15 mouse cellular contexts compared by ENCODE assay signal in genomic region chr6:119554439-119554838, GRCm38 (mm10). TPM values are rescaled to one million over a fixed set of nuclear protein-coding genes. Genes with fewer than 3 reads are reported as not detected.
DNase-seq lines count a peak whose midpoint lies in the region; ATAC-seq and TF ChIP-seq lines count a peak whose summit lies in the region.
"Had no signal": no experiment of that assay in that cellular context is flagged by ENCODE, and none has a peak within 500 bp of the region (broad histone marks: within the 10 kb centered on the region; RNA-seq: fewer than 3 reads in every experiment).

No protein-coding gene starts in this region.

- no peaks in the 10 kb centered on the region for H3K4me1 ChIP-seq in heart, adult 2 months (ENCODE audit: control insufficient read depth, insufficient read depth, low read length)
- no peaks in the 10 kb centered on the region for H3K4me1 ChIP-seq in midbrain, postnatal 0 days (ENCODE audit: insufficient read depth, low read length)
- H3K4me1 ChIP-seq in midbrain, embryonic 16.5 days (ENCODE audit: control insufficient read depth, insufficient read depth, low read length), result no peaks in the 10 kb centered on the region
- no peaks in the 10 kb centered on the region for H3K4me1 ChIP-seq in MEL (ENCODE audit: control insufficient read depth in 1 of 2, insufficient read depth in 2 of 2, low read length in 2 of 2)
- no peaks in the 10 kb centered on the region for H3K4me1 ChIP-seq in olfactory bulb, adult 2 months (ENCODE audit: control insufficient read depth, insufficient read depth, low read length)

- intact Hi-C loops in heart, adult 2 months (cut with DNase I), result no loop called here

- no peak overlapping the region for H3K4me2 ChIP-seq in midbrain, postnatal 0 days (ENCODE audit: low read depth, low read length, poor library complexity, severe bottlenecking)
- no peak overlapping the region for H3K4me2 ChIP-seq in midbrain, embryonic 16.5 days (ENCODE audit: low read length)
- H3K4me2 ChIP-seq: limb, embryonic 13.5 days had no signal

- WGBS in heart, adult 2 months, result 67% methylated on average over 8 of the region's 8 CpGs
- 76% methylated on average over 8 of the region's 8 CpGs for WGBS in midbrain, postnatal 0 days
- 69% methylated on average over 8 of the region's 8 CpGs for WGBS in midbrain, embryonic 16.5 days
- 74% methylated on average over 8 of the region's 8 CpGs for WGBS in olfactory bulb, adult 2 months

- H3K9ac ChIP-seq in heart, adult 2 months (ENCODE audit: low read depth, low read length), result no peak overlapping the region
- H3K9ac ChIP-seq in midbrain, postnatal 0 days (replicated peaks; ENCODE audit: low read length, poor library complexity, severe bottlenecking), result no peak overlapping the region
- H3K9ac ChIP-seq in midbrain, embryonic 16.5 days (ENCODE audit: low read depth, low read length), result no peak overlapping the region
- no peak overlapping the region for H3K9ac ChIP-seq in MEL (ENCODE audit: control insufficient read depth, low read depth, low read length, poor library complexity, severe bottlenecking)
- H3K9ac ChIP-seq: limb, embryonic 13.5 days had no signal

- H3K27me3 ChIP-seq in heart, adult 2 months (ENCODE audit: control insufficient read depth, insufficient read depth, low read length), result no peaks in the 10 kb centered on the region
- no peaks in the 10 kb centered on the region for H3K27me3 ChIP-seq in midbrain, postnatal 0 days (ENCODE audit: insufficient read depth, low read length)
- H3K27me3 ChIP-seq in midbrain, embryonic 16.5 days (ENCODE audit: control insufficient read depth, insufficient read depth, low read depth, low read length), result no peaks in the 10 kb centered on the region
- H3K27me3 ChIP-seq in MEL (ENCODE audit: control insufficient read depth in 1 of 2, insufficient read depth in 2 of 2, low read length in 2 of 2), result no peaks in the 10 kb centered on the region; a peak in 1 of 4 replicates
- H3K27me3 ChIP-seq: CH12.LX; limb, embryonic 13.5 days had no signal

- H3K9me3 ChIP-seq in midbrain, postnatal 0 days (ENCODE audit: low read length), result no peaks in the 10 kb centered on the region
- H3K9me3 ChIP-seq in midbrain, embryonic 16.5 days (replicated peaks; ENCODE audit: control insufficient read depth, low read length, poor library complexity, severe bottlenecking), result no peaks in the 10 kb centered on the region
- H3K9me3 ChIP-seq in MEL (replicated peaks; ENCODE audit: insufficient read depth, low read length), result no peaks in the 10 kb centered on the region
- H3K9me3 ChIP-seq: limb, embryonic 13.5 days had no signal

- no peak for TF ChIP-seq POLR2A in heart, adult 2 months (IDR thresholded peaks at IDR 0.05; ENCODE audit: insufficient read depth, low read depth, low read length)
- no peak for TF ChIP-seq POLR2A in MEL (IDR thresholded peaks at IDR 0.05; ENCODE audit: control insufficient read depth in 1 of 2, insufficient read depth in 1 of 2, low read depth in 1 of 2, low read length in 2 of 2, poor library complexity in 1 of 2)
- no peak for TF ChIP-seq POLR2A in olfactory bulb, adult 2 months (IDR thresholded peaks at IDR 0.05; ENCODE audit: insufficient read depth, low read depth, low read length)

- no peaks in the 10 kb centered on the region for H3K79me2 ChIP-seq in heart, adult 2 months (replicated peaks; ENCODE audit: control insufficient read depth, insufficient read depth, low read length)
- H3K79me2 ChIP-seq in MEL (ENCODE audit: control insufficient read depth, insufficient read depth, low read length, poor library complexity), result no peaks in the 10 kb centered on the region

- TF ChIP-seq EP300 in heart, adult 2 months (IDR thresholded peaks at IDR 0.05; ENCODE audit: insufficient read depth, low read depth, low read length), result no peak
- TF ChIP-seq EP300 in MEL (IDR thresholded peaks at IDR 0.05; ENCODE audit: low read depth in 1 of 2, low read length in 2 of 2), result no peak

- no peak for DNase-seq in heart, adult 2 months
- no peak for DNase-seq in heart, adult 18-20 months
- no peak for DNase-seq in midbrain, postnatal 0 days (ENCODE audit: low spot score)
- peak; percentile 6 for DNase-seq in MEL (ENCODE audit: low read depth, low spot score)
- no peak for DNase-seq in adrenal gland, postnatal 10 days
- DNase-seq in layer of hippocampus, adult 9-11 months, result no peak
- DNase-seq: cerebellum, postnatal 36 days; heart, adult 11 months; kidney, adult 2 months; lung, postnatal 4 days had no signal

- H3K36me3 ChIP-seq in heart, adult 2 months (ENCODE audit: control insufficient read depth, insufficient read depth, low read length), result no peaks in the 10 kb centered on the region
- no peaks in the 10 kb centered on the region for H3K36me3 ChIP-seq in midbrain, postnatal 0 days (ENCODE audit: insufficient read depth, low read length)
- H3K36me3 ChIP-seq in midbrain, embryonic 16.5 days (ENCODE audit: control insufficient read depth, insufficient read depth, low read length), result no peaks in the 10 kb centered on the region
- H3K36me3 ChIP-seq in MEL (ENCODE audit: control insufficient read depth in 1 of 2, insufficient read depth in 2 of 2, low read length in 2 of 2), result no peaks in the 10 kb centered on the region
- H3K36me3 ChIP-seq: limb, embryonic 13.5 days had no signal

- TF ChIP-seq RAD21 in MEL (IDR thresholded peaks at IDR 0.05; ENCODE audit: low read depth, low read length), result peak; percentile 14

- no peak overlapping the region for H3K27ac ChIP-seq in heart, adult 2 months
- no peak overlapping the region for H3K27ac ChIP-seq in midbrain, postnatal 0 days (ENCODE audit: low read depth, low read length)
- no peak overlapping the region for H3K27ac ChIP-seq in midbrain, embryonic 16.5 days (ENCODE audit: low read length)
- no peak overlapping the region for H3K27ac ChIP-seq in MEL (ENCODE audit: control insufficient read depth, low read depth, low read length)
- no peak overlapping the region for H3K27ac ChIP-seq in olfactory bulb, adult 2 months (ENCODE audit: insufficient read depth, low read depth, low read length)
- H3K27ac ChIP-seq: limb, embryonic 13.5 days had no signal

- peak; percentile 44 for TF ChIP-seq CTCF in heart, adult 2 months (IDR thresholded peaks at IDR 0.05)
- peak; percentile 15; the same call in 1 of the 2 replicates for TF ChIP-seq CTCF in midbrain, postnatal 0 days (IDR thresholded peaks at IDR 0.05)
- TF ChIP-seq CTCF in MEL (IDR thresholded peaks at IDR 0.05 in 2 of 3, conservative IDR thresholded peaks at IDR 0.05 in 1 of 3; ENCODE audit: control insufficient read depth in 1 of 3, insufficient read depth in 1 of 3, low read depth in 2 of 3, low read length in 3 of 3, poor library complexity in 1 of 3, severe bottlenecking in 1 of 3), result peak; percentile 31 to 64 (median 43)
- TF ChIP-seq CTCF in olfactory bulb, adult 2 months (IDR thresholded peaks at IDR 0.05; ENCODE audit: insufficient read depth, low read depth, low read length), result peak; percentile 46; the same call in 1 of the 2 replicates

- no peak overlapping the region for H3K4me3 ChIP-seq in heart, adult 2 months
- H3K4me3 ChIP-seq in midbrain, postnatal 0 days (ENCODE audit: low read depth, low read length), result no peak overlapping the region
- H3K4me3 ChIP-seq in midbrain, embryonic 16.5 days (ENCODE audit: low read depth, low read length), result no peak overlapping the region
- H3K4me3 ChIP-seq in MEL (ENCODE audit: control insufficient read depth in 1 of 2, insufficient read depth in 1 of 2, low read depth in 2 of 2, low read length in 2 of 2), result no peak overlapping the region
- H3K4me3 ChIP-seq in olfactory bulb, adult 2 months (ENCODE audit: insufficient read depth, low read depth, low read length), result no peak overlapping the region
- H3K4me3 ChIP-seq: limb, embryonic 13.5 days had no signal

- ATAC-seq in midbrain, postnatal 0 days (ENCODE audit: low FRiP score), result no peak
- no peak for ATAC-seq in midbrain, embryonic 16.5 days

TF ChIP-seq in MEL, 35 proteins besides CTCF, POLR2A, EP300 and RAD21:
- TF ChIP-seq NELFE (IDR thresholded peaks at IDR 0.05; ENCODE audit: low read depth, low read length) (no peak), TCF12 (IDR thresholded peaks at IDR 0.05; ENCODE audit: low read depth, low read length) (no peak), MEF2A (IDR thresholded peaks at IDR 0.05; ENCODE audit: extremely low read depth, insufficient replicate concordance, low read depth, low read length, poor library complexity, severe bottlenecking) (no peak), MXI1 (IDR thresholded peaks at IDR 0.05; ENCODE audit: low read depth, low read length) (no peak), USF1 (IDR thresholded peaks at IDR 0.05; ENCODE audit: low read depth, low read length) (no peak)

RNA-seq across cellular contexts. Expression of gene Wnt5b, which starts 10.3 kb away (rescaled TPM):
- total RNA-seq in heart, adult 2 months (2021), result 1 to 10 TPM; 2.4 to 3.0 TPM
- polyA plus RNA-seq in heart, adult 2 months (2012; rRNA removed), result 2.5 and 2.9 TPM in 2 replicates
- total RNA-seq in heart, adult 18-20 months (2021), result 1 to 10 TPM; 2.4 to 2.5 TPM
- total RNA-seq in midbrain, postnatal 0 days (2014; rRNA removed), result 2.1 and 4.4 TPM in 2 replicates
- polyA plus RNA-seq in midbrain, postnatal 0 days (2015; fragmentation: Nextera tagmentation; extraction: Ambion mirVana), result 0.99 and 1.6 TPM in 2 replicates
- polyA plus RNA-seq in midbrain, embryonic 16.5 days (2015; fragmentation: Nextera tagmentation; extraction: Ambion mirVana), result 0.70 and 1.6 TPM in 2 replicates
- 0.04 TPM in 1 of 2 replicates, not detected in the other for total RNA-seq in MEL (2012; rRNA removed)
- polyA plus RNA-seq in MEL (2012; ENCODE audit: insufficient read depth in 1 of 2, insufficient read length in 2 of 2, low read depth in 1 of 2, low replicate concordance in 2 of 2, missing spikeins in 1 of 2), result not detected
- polyA plus RNA-seq in olfactory bulb, adult 2 months (2012; ENCODE audit: insufficient read depth, insufficient read length, low replicate concordance, missing spikeins), result not detected in 2 replicates
- total RNA-seq in adrenal gland, postnatal 10 days (2021), result 1 to 10 TPM; 3.1 to 3.7 TPM
- total RNA-seq: hematopoietic stem cell, adult 5-6 weeks had no signal
